Mouse (Mus musculus): ENCODE results near the gene Dennd1b. TPM values are rescaled to one million over a fixed set of nuclear protein-coding genes. Genes with fewer than 3 reads are reported as not detected.

The Dennd1b gene
- polyA plus RNA-seq, 1 experiment = not detected

GRCm38 (mm10) chr1:138995621-138996380 is 32.6 kb downstream of the Dennd1b start:
- WGBS = 80% methylated on average over 6 of the region's 6 CpGs
- Histone ChIP-seq H3K4me3 (ENCODE audit: insufficient read depth, low read depth, low read length) (no peak overlapping the region), H3K4me1 (ENCODE audit: control insufficient read depth, insufficient read depth, low read length) (no peaks in the 10 kb centered on the region; the same call in 1 of the 2 replicates), H3K27ac (ENCODE audit: insufficient read depth, low read depth, low read length) (no peak overlapping the region)
- TF ChIP-seq POLR2A (IDR thresholded peaks at IDR 0.05; ENCODE audit: insufficient read depth, low read depth, low read length) (no peak), CTCF (IDR thresholded peaks at IDR 0.05; ENCODE audit: insufficient read depth, low read depth, low read length) (no peak)

- H3K4me3 ChIP-seq (ENCODE audit: insufficient read depth, low read depth, low read length) = no peak overlapping the region
- TF ChIP-seq POLR2A (IDR thresholded peaks at IDR 0.05; ENCODE audit: insufficient read depth, low read depth, low read length) = no peak
- no peak for TF ChIP-seq CTCF (IDR thresholded peaks at IDR 0.05; ENCODE audit: insufficient read depth, low read depth, low read length)
- WGBS = 97% methylated on average over 2 of the region's 2 CpGs
- H3K27ac ChIP-seq (ENCODE audit: insufficient read depth, low read depth, low read length) = no peak overlapping the region
- H3K4me1 ChIP-seq (ENCODE audit: control insufficient read depth, insufficient read depth, low read length) = no peaks in the 10 kb centered on the region; the same call in 1 of the 2 replicates
These were observed 33.4 kb downstream of the Dennd1b start for GRCm38 (mm10) chr1:138996663-138997062.

DNA sequence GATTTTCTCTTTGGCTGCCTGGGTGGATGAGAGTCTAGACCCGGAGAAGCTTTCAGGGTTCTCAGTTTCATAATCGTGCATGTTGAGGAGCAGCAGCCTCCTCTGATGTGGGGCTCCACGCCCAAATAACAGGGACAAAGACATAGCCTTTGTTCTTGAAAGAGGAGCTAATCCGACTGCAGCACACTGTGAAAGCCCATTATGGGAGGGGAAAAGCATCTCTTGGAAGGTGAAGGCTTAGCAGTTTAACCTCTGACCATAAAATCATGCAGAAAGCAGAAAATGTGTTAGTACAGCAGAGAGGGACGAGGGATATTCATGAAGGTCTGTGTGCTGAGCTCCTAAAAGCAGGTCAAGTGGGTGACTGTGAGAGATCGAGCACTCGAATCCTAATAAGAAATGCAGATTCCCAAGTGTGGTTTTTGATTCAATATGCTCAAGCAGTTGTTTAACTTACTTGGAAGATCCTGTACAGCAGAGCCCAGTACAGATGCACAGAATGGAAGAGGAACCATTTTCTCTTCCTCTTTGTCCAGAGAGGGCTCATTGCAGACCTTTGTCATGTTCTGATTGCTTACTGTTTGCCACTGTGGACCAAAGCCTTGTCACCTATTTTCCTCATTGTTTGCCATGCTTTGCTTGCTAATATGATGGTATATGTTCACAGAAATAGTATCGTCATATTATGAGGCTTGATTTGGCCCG is 37.6 kb downstream of the Dennd1b start:
- TF ChIP-seq POLR2A (IDR thresholded peaks at IDR 0.05; ENCODE audit: insufficient read depth, low read depth, low read length) (no peak), CTCF (IDR thresholded peaks at IDR 0.05; ENCODE audit: insufficient read depth, low read depth, low read length) (no peak)
- H3K27ac ChIP-seq (ENCODE audit: insufficient read depth, low read depth, low read length) = no peak overlapping the region
- H3K4me1 ChIP-seq (ENCODE audit: control insufficient read depth, insufficient read depth, low read length) = no peaks in the 10 kb centered on the region; the same call in 1 of the 2 replicates
- WGBS = 27% methylated on average over 9 of the region's 9 CpGs
- no peak overlapping the region for H3K4me3 ChIP-seq (ENCODE audit: insufficient read depth, low read depth, low read length)

DNA sequence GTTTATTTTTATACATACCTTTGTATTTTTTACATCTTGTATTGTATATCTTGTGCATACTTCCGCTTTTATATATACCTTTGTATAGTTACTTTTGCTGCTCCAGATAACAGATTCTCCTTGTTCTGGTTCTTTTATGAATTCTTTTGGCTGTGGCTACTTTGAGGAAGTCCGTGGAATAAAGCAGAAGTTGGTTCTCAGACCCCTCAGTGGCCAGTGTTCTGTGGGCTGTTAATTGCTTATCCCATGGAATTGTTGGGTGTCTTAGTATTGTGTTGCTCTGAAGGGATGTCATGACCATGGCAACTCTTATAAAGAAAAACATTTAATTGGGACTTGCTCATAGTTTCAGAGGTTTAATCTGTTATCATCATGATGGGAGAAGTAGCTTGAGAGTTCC is 40.3 kb downstream of the Dennd1b start:
- TF ChIP-seq CTCF (IDR thresholded peaks at IDR 0.05; ENCODE audit: insufficient read depth, low read depth, low read length) = no peak
- no peak for TF ChIP-seq POLR2A (IDR thresholded peaks at IDR 0.05; ENCODE audit: insufficient read depth, low read depth, low read length)
- Histone ChIP-seq H3K27ac (ENCODE audit: insufficient read depth, low read depth, low read length) (no peak overlapping the region), H3K4me3 (ENCODE audit: insufficient read depth, low read depth, low read length) (no peak overlapping the region), H3K4me1 (ENCODE audit: control insufficient read depth, insufficient read depth, low read length) (peaks cover 3% of the 10 kb centered on the region; the same call in 1 of the 2 replicates)
- WGBS = 73% methylated on average over 2 of the region's 2 CpGs

DNA sequence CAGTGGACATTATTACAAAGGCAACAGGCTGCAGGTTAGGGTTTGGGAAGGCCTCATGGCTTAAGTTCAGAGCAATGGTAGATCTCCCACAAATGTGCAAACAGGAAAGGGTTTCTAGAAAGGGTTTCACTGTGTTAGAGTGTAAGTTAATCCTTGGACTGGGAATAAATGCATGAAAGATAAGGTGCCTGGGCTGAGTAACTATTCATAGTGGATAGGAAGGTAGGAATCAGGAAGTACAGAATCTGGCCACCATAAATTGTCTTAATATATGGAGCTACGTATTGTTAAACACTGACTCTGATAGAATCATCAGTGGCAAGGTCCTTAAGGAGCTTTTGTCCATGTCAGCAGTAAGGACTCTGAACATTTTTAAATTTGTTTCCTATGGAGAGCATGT is 42.8 kb downstream of the Dennd1b start:
- peaks cover 3% of the 10 kb centered on the region; the same call in 1 of the 2 replicates for H3K4me1 ChIP-seq (ENCODE audit: control insufficient read depth, insufficient read depth, low read length)
- WGBS = 96% methylated on average over 1 of the region's 1 CpGs
- no peak overlapping the region for H3K27ac ChIP-seq (ENCODE audit: insufficient read depth, low read depth, low read length)
- H3K4me3 ChIP-seq (ENCODE audit: insufficient read depth, low read depth, low read length) = no peak overlapping the region
- TF ChIP-seq CTCF (IDR thresholded peaks at IDR 0.05; ENCODE audit: insufficient read depth, low read depth, low read length) = no peak
- no peak for TF ChIP-seq POLR2A (IDR thresholded peaks at IDR 0.05; ENCODE audit: insufficient read depth, low read depth, low read length)

DNA sequence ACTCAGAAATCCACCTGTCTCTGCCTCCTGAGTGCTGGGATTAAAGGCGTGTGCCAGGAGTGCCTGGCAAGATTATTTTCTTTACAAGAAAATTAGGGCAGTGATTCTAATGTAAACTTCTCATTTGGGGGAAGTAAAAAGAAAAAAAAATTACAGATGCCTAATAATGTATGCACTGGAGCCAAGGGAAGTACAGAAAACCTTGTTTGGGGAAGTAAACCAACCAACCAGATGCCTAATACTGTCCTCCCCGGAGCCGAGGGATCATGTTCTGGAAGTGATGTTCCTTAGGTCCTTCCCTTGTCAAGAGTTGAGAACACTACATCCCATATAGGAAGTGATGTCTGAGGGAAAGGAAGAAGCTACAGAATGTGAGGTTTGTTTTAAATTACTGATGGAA is 44.2 kb downstream of the Dennd1b start:
- Histone ChIP-seq H3K4me3 (ENCODE audit: insufficient read depth, low read depth, low read length) (no peak overlapping the region), H3K27ac (ENCODE audit: insufficient read depth, low read depth, low read length) (no peak overlapping the region), H3K4me1 (ENCODE audit: control insufficient read depth, insufficient read depth, low read length) (peaks cover 3% of the 10 kb centered on the region; the same call in 1 of the 2 replicates)
- 94% methylated on average over 3 of the region's 3 CpGs for WGBS
- TF ChIP-seq POLR2A (IDR thresholded peaks at IDR 0.05; ENCODE audit: insufficient read depth, low read depth, low read length) (no peak), CTCF (IDR thresholded peaks at IDR 0.05; ENCODE audit: insufficient read depth, low read depth, low read length) (no peak)

DNA sequence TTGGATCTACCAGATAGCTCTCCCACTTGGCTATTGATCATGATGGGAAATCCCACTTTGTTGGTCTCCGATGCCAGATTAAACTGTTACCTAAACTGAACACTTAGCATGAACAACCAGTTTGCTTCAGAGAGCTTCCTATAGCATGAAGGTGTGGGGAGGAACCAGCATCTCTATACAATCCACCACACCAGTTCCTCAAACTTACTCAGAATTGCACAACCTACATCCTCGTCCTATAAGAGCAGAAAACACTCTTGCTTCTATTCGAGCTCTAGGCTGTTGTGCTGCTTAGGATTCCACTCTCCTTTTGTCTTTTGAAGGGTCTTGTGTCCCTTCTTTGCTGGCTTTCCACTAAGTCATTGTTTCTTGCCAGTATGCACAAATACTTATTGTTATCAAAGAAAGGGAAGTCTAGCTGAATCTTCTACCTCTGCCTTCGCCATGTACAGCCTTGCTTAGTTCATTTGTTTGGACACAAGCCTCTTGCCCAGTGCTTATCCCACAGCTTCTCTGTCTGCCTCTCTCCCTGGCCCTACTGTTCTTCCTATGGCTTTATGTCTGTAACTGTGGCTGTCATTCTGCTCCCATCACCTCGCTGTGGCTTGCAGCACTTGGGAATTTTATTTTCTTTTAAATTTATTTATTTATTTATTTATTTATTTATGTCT is 52.0 kb downstream of the Dennd1b start:
- TF ChIP-seq CTCF (IDR thresholded peaks at IDR 0.05; ENCODE audit: insufficient read depth, low read depth, low read length) (no peak), POLR2A (IDR thresholded peaks at IDR 0.05; ENCODE audit: insufficient read depth, low read depth, low read length) (no peak)
- 77% methylated on average over 5 of the region's 5 CpGs for WGBS
- Histone ChIP-seq H3K4me3 (ENCODE audit: insufficient read depth, low read depth, low read length) (no peak overlapping the region), H3K4me1 (ENCODE audit: control insufficient read depth, insufficient read depth, low read length) (no peaks in the 10 kb centered on the region), H3K27ac (ENCODE audit: insufficient read depth, low read depth, low read length) (no peak overlapping the region)

DNA sequence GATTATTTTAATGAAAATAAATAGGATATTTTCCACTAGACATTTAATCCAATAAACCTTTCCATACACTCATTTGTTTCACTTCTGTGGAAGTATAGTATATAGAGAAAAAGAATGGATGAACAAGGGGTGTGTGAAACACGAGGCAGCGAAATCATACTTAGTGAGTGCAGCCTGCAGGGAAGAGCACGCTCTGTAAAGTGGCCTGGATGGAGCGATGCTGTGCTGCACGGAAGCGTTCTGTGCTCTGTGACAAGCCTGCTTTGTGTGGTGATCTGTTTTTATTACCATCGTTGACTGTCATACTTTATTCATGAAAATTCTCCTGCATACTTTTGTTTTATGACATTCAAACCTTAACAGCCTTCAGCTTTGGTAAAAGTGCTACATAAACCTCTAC is 58.1 kb downstream of the Dennd1b start:
- 66% methylated on average over 7 of the region's 7 CpGs for WGBS
- Histone ChIP-seq H3K27ac (ENCODE audit: insufficient read depth, low read depth, low read length) (no peak overlapping the region), H3K4me3 (ENCODE audit: insufficient read depth, low read depth, low read length) (no peak overlapping the region), H3K4me1 (ENCODE audit: control insufficient read depth, insufficient read depth, low read length) (no peaks in the 10 kb centered on the region)
- no peak for TF ChIP-seq POLR2A (IDR thresholded peaks at IDR 0.05; ENCODE audit: insufficient read depth, low read depth, low read length)
- TF ChIP-seq CTCF (IDR thresholded peaks at IDR 0.05; ENCODE audit: insufficient read depth, low read depth, low read length) = no peak
